Mouse (Mus musculus): ENCODE results near the gene Uqcrc2. TPM values are rescaled to one million over a fixed set of nuclear protein-coding genes. Genes with fewer than 3 reads are reported as not detected.

Uqcrc2 gene
- total and polyA plus RNA-seq, 3 experiments = 155 to 318 (median 237) TPM

DNA sequence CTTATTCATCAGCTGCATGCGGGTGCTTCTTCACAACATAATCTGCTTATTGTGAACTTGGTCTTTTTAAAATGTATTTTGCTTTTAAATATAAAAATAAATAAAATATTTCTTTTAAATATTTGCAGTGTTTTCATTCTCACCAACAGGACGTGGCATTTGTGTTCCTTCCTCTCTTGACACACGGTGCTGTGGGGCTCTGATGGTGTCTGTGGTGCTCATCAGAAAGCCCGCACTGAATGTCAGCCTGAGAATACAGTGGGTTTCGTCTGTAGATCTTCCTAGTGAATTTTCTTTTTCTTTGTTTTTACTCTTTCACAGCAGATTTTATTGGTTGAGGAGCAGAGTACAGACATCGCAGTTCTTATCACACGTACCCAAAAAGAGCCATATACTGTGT, 36.6 kb upstream of the Uqcrc2 start:
- no peak overlapping the region for H3K9ac ChIP-seq (ENCODE audit: insufficient read depth, low read depth)
- no peak overlapping the region for H3K4me3 ChIP-seq (replicated peaks in 1 of 3; ENCODE audit: low read depth in 2 of 3, low read length in 2 of 3, poor library complexity in 1 of 3)
- no peaks in the 10 kb centered on the region for H3K27me3 ChIP-seq (replicated peaks)
- H3K4me1 ChIP-seq (ENCODE audit: control insufficient read depth in 1 of 2, insufficient read depth in 2 of 2) = no peaks in the 10 kb centered on the region; a peak in 1 of 4 replicates
- no peak overlapping the region for H3K27ac ChIP-seq (ENCODE audit: insufficient read depth, low read depth)
- H3K4me2 ChIP-seq (ENCODE audit: insufficient read depth, low read depth, poor library complexity, severe bottlenecking) = no peak overlapping the region
- H3K9me3 ChIP-seq (replicated peaks; ENCODE audit: low read length) = no peaks in the 10 kb centered on the region
- H3K79me2 ChIP-seq (replicated peaks; ENCODE audit: control insufficient read depth, extremely low read depth, insufficient read depth, poor library complexity, severe bottlenecking) = no peaks in the 10 kb centered on the region
- no peaks in the 10 kb centered on the region for H3K36me3 ChIP-seq (replicated peaks in 1 of 2; ENCODE audit: control insufficient read depth in 1 of 2, insufficient read depth in 1 of 2, low read length in 1 of 2)
- in situ Hi-C loops (cut with MboI; ENCODE audit: low pct_ligation_motif_present, low pct_unique_long_range_greater_than_20kb, low sequenced_read_pairs) (no loop called here), dilution Hi-C loops (cut with MboI; ENCODE audit: extremely low pct_ligation_motif_present, extremely low pct_unique_long_range_greater_than_20kb, low sequenced_read_pairs) (no loop called here)
- no peak for TF ChIP-seq HCFC1 (IDR thresholded peaks at IDR 0.05; ENCODE audit: low read depth, low read length)
- no peak for TF ChIP-seq IRF4 (IDR thresholded peaks at IDR 0.05; ENCODE audit: low read depth, low read length)
- no peak for TF ChIP-seq TCF12 (IDR thresholded peaks at IDR 0.05; ENCODE audit: low read depth, low read length)
- no peak for TF ChIP-seq MXI1 (IDR thresholded peaks at IDR 0.05; ENCODE audit: low read depth, low read length)
- TF ChIP-seq CTCF (conservative IDR thresholded peaks at IDR 0.05 in 1 of 2, IDR thresholded peaks at IDR 0.05 in 1 of 2; ENCODE audit: low read depth in 2 of 2, low read length in 2 of 2) = no peak
- TF ChIP-seq MAX (IDR thresholded peaks at IDR 0.05; ENCODE audit: low read length) = no peak
- TF ChIP-seq EP300 (IDR thresholded peaks at IDR 0.05; ENCODE audit: low read length) = no peak
- no peak for TF ChIP-seq BHLHE40 (IDR thresholded peaks at IDR 0.05; ENCODE audit: low read depth, low read length)
- TF ChIP-seq ZMIZ1 (IDR thresholded peaks at IDR 0.05; ENCODE audit: low read depth, low read length) = no peak
- no peak for TF ChIP-seq SIN3A (IDR thresholded peaks at IDR 0.05; ENCODE audit: low read length)
- no peak for DNase-seq (ENCODE audit: extremely low read depth)

DNA sequence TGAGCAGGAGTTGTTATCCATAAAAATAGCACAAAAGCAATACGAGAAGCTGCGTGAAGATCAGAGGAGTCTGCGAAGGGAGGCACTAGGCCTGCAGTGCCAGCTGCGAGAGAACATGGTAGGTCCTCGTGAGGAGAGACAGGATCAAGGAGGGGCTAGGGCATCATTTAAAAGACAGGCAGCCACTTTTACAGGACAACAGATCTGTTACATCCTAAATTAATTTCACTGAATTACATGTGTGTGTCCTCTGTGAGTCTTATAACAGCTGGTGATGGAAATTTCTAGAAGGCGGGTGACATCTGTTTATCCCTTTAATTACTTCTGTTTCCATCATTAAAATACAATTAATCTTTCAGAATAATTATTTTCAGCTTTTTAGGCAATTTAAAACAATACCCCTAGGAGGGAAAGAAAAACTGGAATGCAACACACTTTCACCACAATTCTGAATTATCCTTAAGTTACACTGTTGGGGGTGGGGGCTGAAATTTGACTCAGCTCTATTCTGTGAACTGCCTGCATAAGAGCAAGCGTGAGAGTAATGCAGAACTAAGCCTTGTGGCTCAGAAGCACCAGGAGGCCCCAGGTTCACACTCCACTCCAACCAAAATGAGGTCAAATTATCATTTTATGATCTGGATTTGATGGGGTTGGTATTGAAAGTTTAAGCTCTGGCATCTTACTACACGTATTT, 14.8 kb upstream of the Uqcrc2 start:
- no peaks in the 10 kb centered on the region for H3K79me2 ChIP-seq (replicated peaks; ENCODE audit: control insufficient read depth, extremely low read depth, insufficient read depth, poor library complexity, severe bottlenecking)
- dilution Hi-C loops (cut with MboI; ENCODE audit: extremely low pct_ligation_motif_present, extremely low pct_unique_long_range_greater_than_20kb, low sequenced_read_pairs) = no loop called here
- H3K36me3 ChIP-seq (replicated peaks in 1 of 2; ENCODE audit: control insufficient read depth in 1 of 2, insufficient read depth in 1 of 2, low read length in 1 of 2) = no peaks in the 10 kb centered on the region
- H3K27me3 ChIP-seq (replicated peaks) = peaks cover 2% of the 10 kb centered on the region
- no peak overlapping the region for H3K4me2 ChIP-seq (ENCODE audit: insufficient read depth, low read depth, poor library complexity, severe bottlenecking)
- H3K4me1 ChIP-seq (ENCODE audit: control insufficient read depth in 1 of 2, insufficient read depth in 2 of 2) = no peaks in the 10 kb centered on the region
- no peaks in the 10 kb centered on the region for H3K9me3 ChIP-seq (replicated peaks; ENCODE audit: low read length)
- H3K27ac ChIP-seq (ENCODE audit: insufficient read depth, low read depth) = no peak overlapping the region
- no peak for DNase-seq (ENCODE audit: extremely low read depth)
- no peak overlapping the region for H3K9ac ChIP-seq (ENCODE audit: insufficient read depth, low read depth)
- in situ Hi-C loops (cut with MboI; ENCODE audit: low pct_ligation_motif_present, low pct_unique_long_range_greater_than_20kb, low sequenced_read_pairs) = no loop called here
- TF ChIP-seq SIN3A (IDR thresholded peaks at IDR 0.05; ENCODE audit: low read length) (no peak), JUND (conservative IDR thresholded peaks at IDR 0.05; ENCODE audit: low read depth, low read length) (no peak), HCFC1 (IDR thresholded peaks at IDR 0.05; ENCODE audit: low read depth, low read length) (no peak), ZC3H11A (IDR thresholded peaks at IDR 0.05; ENCODE audit: low read depth, low read length) (no peak), MAX (IDR thresholded peaks at IDR 0.05; ENCODE audit: low read length) (no peak), KAT2A (IDR thresholded peaks at IDR 0.05; ENCODE audit: insufficient replicate concordance, low read length) (no peak), EP300 (IDR thresholded peaks at IDR 0.05; ENCODE audit: low read length) (no peak)
- no peak overlapping the region for H3K4me3 ChIP-seq (replicated peaks in 1 of 3; ENCODE audit: low read depth in 2 of 3, low read length in 2 of 3, poor library complexity in 1 of 3)

DNA sequence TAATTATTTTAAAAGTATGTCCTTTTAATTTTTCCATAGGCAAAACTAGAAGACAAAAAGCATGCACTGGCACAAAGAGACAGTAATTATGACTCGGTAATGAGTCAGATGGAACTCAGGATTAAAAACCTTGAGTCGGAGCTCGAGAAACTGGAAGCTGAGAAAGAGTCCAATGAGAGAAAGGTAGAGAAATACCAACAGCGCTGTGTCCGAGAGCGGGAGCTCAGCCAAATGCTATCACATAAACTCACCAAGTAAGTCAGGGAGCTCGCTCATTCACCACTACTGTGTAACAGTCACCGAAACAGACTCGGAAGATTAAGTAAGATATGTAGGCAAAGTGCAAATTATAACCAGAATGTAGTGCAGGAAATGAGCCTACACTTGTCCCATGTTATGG, 14.1 kb upstream of the Uqcrc2 start:
- Histone ChIP-seq H3K27ac (ENCODE audit: insufficient read depth, low read depth) (no peak overlapping the region), H3K9me3 (replicated peaks; ENCODE audit: low read length) (no peaks in the 10 kb centered on the region), H3K4me1 (ENCODE audit: control insufficient read depth in 1 of 2, insufficient read depth in 2 of 2) (no peaks in the 10 kb centered on the region), H3K79me2 (replicated peaks; ENCODE audit: control insufficient read depth, extremely low read depth, insufficient read depth, poor library complexity, severe bottlenecking) (no peaks in the 10 kb centered on the region), H3K4me2 (ENCODE audit: insufficient read depth, low read depth, poor library complexity, severe bottlenecking) (no peak overlapping the region), H3K9ac (ENCODE audit: insufficient read depth, low read depth) (no peak overlapping the region), H3K27me3 (replicated peaks) (peaks cover 2% of the 10 kb centered on the region), H3K4me3 (replicated peaks in 1 of 3; ENCODE audit: low read depth in 2 of 3, low read length in 2 of 3, poor library complexity in 1 of 3) (no peak overlapping the region), H3K36me3 (replicated peaks in 1 of 2; ENCODE audit: control insufficient read depth in 1 of 2, insufficient read depth in 1 of 2, low read length in 1 of 2) (no peaks in the 10 kb centered on the region)
- in situ Hi-C loops (cut with MboI; ENCODE audit: low pct_ligation_motif_present, low pct_unique_long_range_greater_than_20kb, low sequenced_read_pairs) = no loop called here
- DNase-seq (ENCODE audit: extremely low read depth) = no peak
- TF ChIP-seq TBP (conservative IDR thresholded peaks at IDR 0.05; ENCODE audit: low read depth, low read length) (no peak), JUND (conservative IDR thresholded peaks at IDR 0.05; ENCODE audit: low read depth, low read length) (no peak), RCOR1 (conservative IDR thresholded peaks at IDR 0.05; ENCODE audit: low read depth, low read length) (no peak), MEF2A (IDR thresholded peaks at IDR 0.05; ENCODE audit: borderline replicate concordance, low read depth, low read length) (no peak), ZC3H11A (IDR thresholded peaks at IDR 0.05; ENCODE audit: low read depth, low read length) (no peak), ETS1 (conservative IDR thresholded peaks at IDR 0.05; ENCODE audit: low read depth, low read length) (no peak), E2F4 (IDR thresholded peaks at IDR 0.05; ENCODE audit: insufficient replicate concordance, low read depth, low read length) (no peak), USF2 (conservative IDR thresholded peaks at IDR 0.05; ENCODE audit: low read depth, low read length) (no peak), MAX (IDR thresholded peaks at IDR 0.05; ENCODE audit: low read length) (no peak), ZKSCAN1 (IDR thresholded peaks at IDR 0.05; ENCODE audit: borderline replicate concordance, low read depth, low read length) (no peak), MXI1 (IDR thresholded peaks at IDR 0.05; ENCODE audit: low read depth, low read length) (no peak), JUN (IDR thresholded peaks at IDR 0.05; ENCODE audit: insufficient read depth, low read depth, low read length) (no peak), HCFC1 (IDR thresholded peaks at IDR 0.05; ENCODE audit: low read depth, low read length) (no peak), NRF1 (IDR thresholded peaks at IDR 0.05; ENCODE audit: low read depth, low read length) (no peak), ZMIZ1 (IDR thresholded peaks at IDR 0.05; ENCODE audit: low read depth, low read length) (no peak), CHD2 (IDR thresholded peaks at IDR 0.05; ENCODE audit: low read length) (no peak), NELFE (IDR thresholded peaks at IDR 0.05; ENCODE audit: low read depth, low read length) (no peak)
- dilution Hi-C loops (cut with MboI; ENCODE audit: extremely low pct_ligation_motif_present, extremely low pct_unique_long_range_greater_than_20kb, low sequenced_read_pairs) = no loop called here
